Mouse (Mus musculus): ENCODE measurements around the gene Alpi. TPM values are rescaled to one million over a fixed set of nuclear protein-coding genes. Genes with fewer than 3 reads are reported as not detected.
A peak's percentile ranks its signal among the peaks of the same experiment; 100 is the strongest.

Alpi gene
- polyA plus RNA-seq, 1 experiment, result not detected

- Histone ChIP-seq H3K4me1 (ENCODE audit: control insufficient read depth, insufficient read depth, low read length) (no peaks in the 10 kb centered on the region), H3K4me3 (ENCODE audit: insufficient read depth, low read length) (no peak overlapping the region), H3K27ac (ENCODE audit: insufficient read depth, low read length) (no peak overlapping the region)
- TF ChIP-seq CTCF (IDR thresholded peaks at IDR 0.05; ENCODE audit: borderline replicate concordance, insufficient read depth, low read length) (no peak), POLR2A (IDR thresholded peaks at IDR 0.05; ENCODE audit: low read depth, low read length) (no peak)
Measured at GRCm38 (mm10) chr1:87073776-87074175, 27.6 kb downstream of the Alpi start.

GRCm38 (mm10) chr1:87070720-87071119 is 30.7 kb downstream of the Alpi start:
- TF ChIP-seq CTCF (IDR thresholded peaks at IDR 0.05; ENCODE audit: borderline replicate concordance, insufficient read depth, low read length) (peak; percentile 45; the same call in 1 of the 2 replicates), POLR2A (IDR thresholded peaks at IDR 0.05; ENCODE audit: low read depth, low read length) (no peak)
- Histone ChIP-seq H3K4me1 (ENCODE audit: control insufficient read depth, insufficient read depth, low read length) (no peaks in the 10 kb centered on the region), H3K27ac (ENCODE audit: insufficient read depth, low read length) (no peak overlapping the region), H3K4me3 (ENCODE audit: insufficient read depth, low read length) (no peak overlapping the region)

- no peak overlapping the region for H3K4me3 ChIP-seq (ENCODE audit: insufficient read depth, low read length)
- no peaks in the 10 kb centered on the region for H3K4me1 ChIP-seq (ENCODE audit: control insufficient read depth, insufficient read depth, low read length)
- no peak overlapping the region for H3K27ac ChIP-seq (ENCODE audit: insufficient read depth, low read length)
- TF ChIP-seq POLR2A (IDR thresholded peaks at IDR 0.05; ENCODE audit: low read depth, low read length) (no peak), CTCF (IDR thresholded peaks at IDR 0.05; ENCODE audit: borderline replicate concordance, insufficient read depth, low read length) (no peak)
Measured at GRCm38 (mm10) chr1:87060913-87061312, 40.5 kb downstream of the Alpi start.

- TF ChIP-seq POLR2A (IDR thresholded peaks at IDR 0.05; ENCODE audit: low read depth, low read length) (no peak), CTCF (IDR thresholded peaks at IDR 0.05; ENCODE audit: borderline replicate concordance, insufficient read depth, low read length) (no peak)
- Histone ChIP-seq H3K4me3 (ENCODE audit: insufficient read depth, low read length) (no peak overlapping the region), H3K4me1 (ENCODE audit: control insufficient read depth, insufficient read depth, low read length) (no peaks in the 10 kb centered on the region), H3K27ac (ENCODE audit: insufficient read depth, low read length) (no peak overlapping the region)
Measured at GRCm38 (mm10) chr1:87059042-87059665, 42.3 kb downstream of the Alpi start.

- H3K4me1 ChIP-seq (ENCODE audit: control insufficient read depth, insufficient read depth, low read length), result no peaks in the 10 kb centered on the region
- H3K4me3 ChIP-seq (ENCODE audit: insufficient read depth, low read length), result no peak overlapping the region
- TF ChIP-seq POLR2A (IDR thresholded peaks at IDR 0.05; ENCODE audit: low read depth, low read length), result no peak
- TF ChIP-seq CTCF (IDR thresholded peaks at IDR 0.05; ENCODE audit: borderline replicate concordance, insufficient read depth, low read length), result no peak
- no peak overlapping the region for H3K27ac ChIP-seq (ENCODE audit: insufficient read depth, low read length)
Measured at GRCm38 (mm10) chr1:87057075-87057474, 44.3 kb downstream of the Alpi start.

DNA sequence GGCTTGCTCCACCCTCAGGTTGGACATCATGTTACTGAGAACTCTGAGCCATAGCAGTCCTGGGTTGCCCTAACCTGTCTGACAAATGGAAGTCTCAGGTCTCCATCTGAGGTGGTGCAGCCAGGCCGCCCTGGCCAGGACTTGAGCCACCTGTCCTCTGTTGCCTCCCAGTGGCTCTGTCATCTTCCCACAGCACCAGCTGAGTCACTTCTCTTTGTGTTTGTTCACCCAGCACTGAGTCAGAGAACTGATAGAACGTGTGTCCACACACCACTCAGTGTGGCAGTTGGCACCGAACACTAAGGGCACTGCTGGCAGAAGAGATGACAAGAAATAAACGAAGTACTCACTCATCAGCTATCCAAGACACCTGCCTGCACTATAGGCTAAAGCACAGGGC is 50.0 kb downstream of the Alpi start:
- Histone ChIP-seq H3K4me1 (ENCODE audit: control insufficient read depth, insufficient read depth, low read length) (no peaks in the 10 kb centered on the region), H3K4me3 (ENCODE audit: insufficient read depth, low read length) (no peak overlapping the region), H3K27ac (ENCODE audit: insufficient read depth, low read length) (no peak overlapping the region)
- TF ChIP-seq CTCF (IDR thresholded peaks at IDR 0.05; ENCODE audit: borderline replicate concordance, insufficient read depth, low read length) (no peak), POLR2A (IDR thresholded peaks at IDR 0.05; ENCODE audit: low read depth, low read length) (no peak)

- Histone ChIP-seq H3K4me3 (ENCODE audit: insufficient read depth, low read length) (no peak overlapping the region), H3K4me1 (ENCODE audit: control insufficient read depth, insufficient read depth, low read length) (no peaks in the 10 kb centered on the region), H3K27ac (ENCODE audit: insufficient read depth, low read length) (no peak overlapping the region)
- TF ChIP-seq CTCF (IDR thresholded peaks at IDR 0.05; ENCODE audit: borderline replicate concordance, insufficient read depth, low read length), result no peak
- no peak for TF ChIP-seq POLR2A (IDR thresholded peaks at IDR 0.05; ENCODE audit: low read depth, low read length)
Measured at GRCm38 (mm10) chr1:87050700-87051099, 50.7 kb downstream of the Alpi start.

- Histone ChIP-seq H3K4me1 (ENCODE audit: control insufficient read depth, insufficient read depth, low read length) (no peaks in the 10 kb centered on the region), H3K4me3 (ENCODE audit: insufficient read depth, low read length) (no peak overlapping the region), H3K27ac (ENCODE audit: insufficient read depth, low read length) (no peak overlapping the region)
- no peak for TF ChIP-seq CTCF (IDR thresholded peaks at IDR 0.05; ENCODE audit: borderline replicate concordance, insufficient read depth, low read length)
- TF ChIP-seq POLR2A (IDR thresholded peaks at IDR 0.05; ENCODE audit: low read depth, low read length), result no peak
Measured at GRCm38 (mm10) chr1:87050072-87050471, 51.3 kb downstream of the Alpi start.

Other genes with a start within 250 kb of the Alpi start
- not detected in 2 replicates for gene Alppl2, start 11.7 kb downstream of the Alpi start, polyA plus RNA-seq (2011; ENCODE audit: insufficient read length, low read depth, missing spikeins)
- gene Akp3, start 23.4 kb upstream of the Alpi start, polyA plus RNA-seq (2011; ENCODE audit: insufficient read length, low read depth, missing spikeins), result not detected in 2 replicates
- gene Ecel1, start 54.9 kb upstream of the Alpi start, polyA plus RNA-seq (2011; ENCODE audit: insufficient read length, low read depth, missing spikeins), result not detected in 2 replicates
- gene Prss56, start 81.7 kb upstream of the Alpi start, polyA plus RNA-seq (2011; ENCODE audit: insufficient read length, low read depth, missing spikeins), result not detected in 2 replicates
- not detected in 2 replicates for gene Chrnd, start 89.0 kb upstream of the Alpi start, polyA plus RNA-seq (2011; ENCODE audit: insufficient read length, low read depth, missing spikeins)
- not detected in 2 replicates for gene Chrng, start 103.1 kb upstream of the Alpi start, polyA plus RNA-seq (2011; ENCODE audit: insufficient read length, low read depth, missing spikeins)
- 172 and 190 TPM in 2 replicates for gene Eif4e2, start 112.3 kb upstream of the Alpi start, polyA plus RNA-seq (2011; ENCODE audit: insufficient read length, low read depth, missing spikeins)
- gene Efhd1, start 162.8 kb upstream of the Alpi start, polyA plus RNA-seq (2011; ENCODE audit: insufficient read length, low read depth, missing spikeins), result 0.38 and 0.49 TPM in 2 replicates
- gene Gigyf2, start 225.4 kb upstream of the Alpi start, polyA plus RNA-seq (2011; ENCODE audit: insufficient read length, low read depth, missing spikeins), result 76.1 and 82.9 TPM in 2 replicates

Measured in embryonic fibroblast, embryonic 13.5 days (primary cell).